ENCODE assay signal across 10 mouse cellular contexts in the genomic region with DNA sequence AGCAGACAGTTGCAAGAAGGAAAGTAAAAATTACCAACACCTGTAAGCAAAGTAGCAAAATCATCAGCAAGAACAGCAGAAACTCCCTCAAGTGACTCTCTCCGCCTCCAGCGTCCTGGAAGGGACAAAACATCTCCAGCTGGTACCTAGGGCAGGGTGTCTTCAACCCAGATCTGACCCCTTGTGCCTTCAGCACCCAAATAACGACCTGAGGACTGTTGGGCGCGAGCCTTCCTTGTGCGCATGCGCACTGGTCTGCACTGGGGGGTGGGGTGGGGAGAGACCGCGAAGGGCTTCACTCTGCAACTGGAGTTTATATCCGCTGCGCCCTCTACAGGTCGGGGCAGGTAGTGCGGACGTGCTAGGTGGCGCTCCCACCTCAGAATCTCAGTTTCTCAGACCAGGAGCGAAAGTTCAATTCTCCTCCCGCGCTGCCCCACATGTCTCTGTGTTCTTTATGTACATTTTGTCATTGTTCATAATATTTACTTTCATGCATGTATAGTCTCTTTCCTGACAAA. TPM values are rescaled to one million over a fixed set of nuclear protein-coding genes. Genes with fewer than 3 reads are reported as not detected.
A peak's percentile ranks its signal among the peaks of the same experiment; 100 is the strongest.
DNase-seq lines count a peak whose midpoint lies in the region; ATAC-seq and TF ChIP-seq lines count a peak whose summit lies in the region.
"Had no signal": no experiment of that assay in that cellular context is flagged by ENCODE, and none has a peak within 500 bp of the region (broad histone marks: within the 10 kb centered on the region; RNA-seq: fewer than 3 reads in every experiment).

No protein-coding gene starts in this region.

- no peak for ATAC-seq in hindbrain, postnatal 0 days
- no peak for ATAC-seq in hindbrain, embryonic 11.5 days (ENCODE audit: low FRiP score)
- ATAC-seq in erythroblast, adult 5-6 weeks (replicated peaks; ENCODE audit: low FRiP score, poor library complexity, severe bottlenecking) = peak; percentile 51; the same call in 1 of the 2 replicates
- no peak for ATAC-seq in hindbrain, embryonic 13.5 days (ENCODE audit: low FRiP score)

- in situ Hi-C loops in ES-E14 (cut with MboI; ENCODE audit: low sequenced_read_pairs in 2 of 2, unreplicated experiment in 2 of 2) = no loop called here

- H3K9me3 ChIP-seq in hindbrain, postnatal 0 days (ENCODE audit: low read length) = no peaks in the 10 kb centered on the region
- H3K9me3 ChIP-seq in hindbrain, embryonic 11.5 days (ENCODE audit: control insufficient read depth, low read length) = no peaks in the 10 kb centered on the region
- no peaks in the 10 kb centered on the region for H3K9me3 ChIP-seq in ES-E14 (ENCODE audit: control insufficient read depth, insufficient read depth, low read depth, low read length)
- H3K9me3 ChIP-seq in hindbrain, embryonic 13.5 days = peaks cover 5% of the 10 kb centered on the region
- H3K9me3 ChIP-seq: limb, embryonic 15.5 days had no signal

- 77% methylated on average over 18 of the region's 18 CpGs for WGBS in hindbrain, postnatal 0 days
- WGBS in hindbrain, embryonic 11.5 days = 77% methylated on average over 18 of the region's 18 CpGs
- 71% methylated on average over 18 of the region's 18 CpGs for WGBS in hindbrain, embryonic 13.5 days

- no peaks in the 10 kb centered on the region for H3K36me3 ChIP-seq in hindbrain, postnatal 0 days (ENCODE audit: insufficient read depth, low read length)
- H3K36me3 ChIP-seq in hindbrain, embryonic 11.5 days (ENCODE audit: control insufficient read depth, insufficient read depth, low read length) = no peaks in the 10 kb centered on the region
- no peaks in the 10 kb centered on the region for H3K36me3 ChIP-seq in ES-E14 (ENCODE audit: control insufficient read depth, insufficient read depth, low read length, poor library complexity, severe bottlenecking)
- H3K36me3 ChIP-seq in hindbrain, embryonic 13.5 days = no peaks in the 10 kb centered on the region
- H3K36me3 ChIP-seq: limb, embryonic 15.5 days had no signal

- H3K4me2 ChIP-seq in hindbrain, postnatal 0 days (ENCODE audit: low read depth, low read length) = no peak overlapping the region
- no peak overlapping the region for H3K4me2 ChIP-seq in hindbrain, embryonic 11.5 days (replicated peaks; ENCODE audit: low read depth, low read length)
- H3K4me2 ChIP-seq in hindbrain, embryonic 13.5 days = no peak overlapping the region

- no peak overlapping the region for H3K9ac ChIP-seq in hindbrain, postnatal 0 days (replicated peaks; ENCODE audit: low read length)
- H3K9ac ChIP-seq in hindbrain, embryonic 11.5 days (ENCODE audit: low read depth, low read length) = no peak overlapping the region
- H3K9ac ChIP-seq in ES-E14 (ENCODE audit: insufficient read depth, low read depth, low read length, poor library complexity, severe bottlenecking) = no peak overlapping the region
- no peak overlapping the region for H3K9ac ChIP-seq in hindbrain, embryonic 13.5 days
- H3K9ac ChIP-seq: limb, embryonic 15.5 days had no signal

- peak; percentile 54 for TF ChIP-seq CTCF in hindbrain, postnatal 0 days (IDR thresholded peaks at IDR 0.05; ENCODE audit: low read depth)

- no peaks in the 10 kb centered on the region for H3K27me3 ChIP-seq in hindbrain, postnatal 0 days (ENCODE audit: insufficient read depth, low read length)
- H3K27me3 ChIP-seq in hindbrain, embryonic 11.5 days (ENCODE audit: control insufficient read depth, insufficient read depth, low read length) = no peaks in the 10 kb centered on the region
- H3K27me3 ChIP-seq in hindbrain, embryonic 13.5 days = 0 out of 2 replicates have a peak, but pooled peaks cover 3% of the 10 kb centered on the region
- H3K27me3 ChIP-seq: limb, embryonic 15.5 days had no signal

- H3K27ac ChIP-seq in hindbrain, postnatal 0 days = no peak overlapping the region
- H3K27ac ChIP-seq in hindbrain, embryonic 11.5 days (ENCODE audit: low read depth, low read length) = no peak overlapping the region
- H3K27ac ChIP-seq in ES-E14 (ENCODE audit: insufficient read depth, low read depth, low read length, poor library complexity, severe bottlenecking) = no peak overlapping the region
- H3K27ac ChIP-seq in hindbrain, embryonic 13.5 days = no peak overlapping the region
- H3K27ac ChIP-seq: limb, embryonic 15.5 days had no signal

- no peak overlapping the region for H3K4me3 ChIP-seq in hindbrain, postnatal 0 days (ENCODE audit: low read length)
- H3K4me3 ChIP-seq in hindbrain, embryonic 11.5 days (ENCODE audit: low read depth, low read length) = no peak overlapping the region
- H3K4me3 ChIP-seq in ES-E14 (ENCODE audit: insufficient read depth in 1 of 2, low read depth in 1 of 2, low read length in 2 of 2, poor library complexity in 1 of 2, severe bottlenecking in 1 of 2) = no peak overlapping the region
- H3K4me3 ChIP-seq in hindbrain, embryonic 13.5 days = no peak overlapping the region

- no peak for DNase-seq in hindbrain, postnatal 0 days (ENCODE audit: low spot score)
- no peak for DNase-seq in hindbrain, embryonic 11.5 days (ENCODE audit: low spot score)
- peak; percentile 30 for DNase-seq in ES-E14 (ENCODE audit: low read depth, low spot score)
- DNase-seq in spleen, postnatal 10 days (ENCODE audit: low spot score in 2 of 2) = peak; percentile 22 to 56
- no peak for DNase-seq in right cerebral cortex, adult 18-20 months
- no peak for DNase-seq in layer of hippocampus, adult 18-20 months (ENCODE audit: low spot score in 2 of 2)

- H3K4me1 ChIP-seq in hindbrain, postnatal 0 days (ENCODE audit: insufficient read depth, low read length) = no peaks in the 10 kb centered on the region
- H3K4me1 ChIP-seq in hindbrain, embryonic 11.5 days (replicated peaks; ENCODE audit: control insufficient read depth, insufficient read depth, low read length) = no peaks in the 10 kb centered on the region
- peaks cover 0 to 4% of the 10 kb centered on the region in 2 experiments; a peak in 1 of 4 replicates for H3K4me1 ChIP-seq in ES-E14 (ENCODE audit: control insufficient read depth in 2 of 2, insufficient read depth in 2 of 2, low read length in 2 of 2, poor library complexity in 1 of 2)
- peaks cover 7% of the 10 kb centered on the region; the same call in 1 of the 2 replicates for H3K4me1 ChIP-seq in hindbrain, embryonic 13.5 days (replicated peaks)

TF ChIP-seq in ES-E14, 5 proteins besides CTCF, POLR2A, EP300 and RAD21:
- TF ChIP-seq MAFK (IDR thresholded peaks at IDR 0.05; ENCODE audit: insufficient read depth, low read depth, low read length) (no peak), ZNF384 (IDR thresholded peaks at IDR 0.05; ENCODE audit: low read depth, low read length) (no peak)

RNA-seq across cellular contexts. Expression of a gene that starts 12.5 kb away (rescaled TPM):
- not detected in 2 replicates for total RNA-seq in hindbrain, postnatal 0 days (2014; rRNA removed)
- polyA plus RNA-seq in hindbrain, postnatal 0 days (2015; fragmentation: Nextera tagmentation; extraction: Ambion mirVana) = not detected in 2 replicates
- not detected in 2 replicates for polyA plus RNA-seq in hindbrain, embryonic 11.5 days (2014; fragmentation: Nextera tagmentation; extraction: Ambion mirVana)
- 0.58 TPM in 1 of 2 replicates, not detected in the other for total RNA-seq in ES-E14 (2012; rRNA removed)
- total RNA-seq in erythroblast, adult 5-6 weeks (2015; ENCODE audit: low replicate concordance) = not detected in 2 replicates
- not detected in 2 replicates for total RNA-seq in erythroblast, adult 5-6 weeks (2017; ENCODE audit: low replicate concordance)
- polyA plus RNA-seq in hindbrain, embryonic 13.5 days (2015; fragmentation: Nextera tagmentation; extraction: Ambion mirVana) = not detected in 2 replicates
- not detected for total RNA-seq in layer of hippocampus, adult 18-20 months (2021)
- polyA plus RNA-seq: gonadal fat pad, adult 2 months; limb, embryonic 15.5 days had no signal

RNA-seq across cellular contexts. Expression of a gene that starts 25.0 kb away (rescaled TPM):
- 132 and 149 TPM in 2 replicates for total RNA-seq in hindbrain, postnatal 0 days (2014; rRNA removed)
- polyA plus RNA-seq in hindbrain, postnatal 0 days (2015; fragmentation: Nextera tagmentation; extraction: Ambion mirVana) = 84.6 and 90.0 TPM in 2 replicates
- polyA plus RNA-seq in hindbrain, embryonic 11.5 days (2014; fragmentation: Nextera tagmentation; extraction: Ambion mirVana) = 67.2 and 68.4 TPM in 2 replicates
- total RNA-seq in ES-E14 (2012; rRNA removed) = 0.74 and 2.5 TPM in 2 replicates
- 126 and 151 TPM in 2 replicates for total RNA-seq in erythroblast, adult 5-6 weeks (2015; ENCODE audit: low replicate concordance)
- 256 and 310 TPM in 2 replicates for total RNA-seq in erythroblast, adult 5-6 weeks (2017; ENCODE audit: low replicate concordance)
- 173 and 185 TPM in 2 replicates for polyA plus RNA-seq in hindbrain, embryonic 13.5 days (2015; fragmentation: Nextera tagmentation; extraction: Ambion mirVana)
- 100 to 1,000 TPM; 267 to 269 TPM for total RNA-seq in layer of hippocampus, adult 18-20 months (2021)

RNA-seq across cellular contexts. Expression of a gene that starts 42.0 kb away (rescaled TPM):
- total RNA-seq in hindbrain, postnatal 0 days (2014; rRNA removed) = 57.9 and 60.6 TPM in 2 replicates
- polyA plus RNA-seq in hindbrain, postnatal 0 days (2015; fragmentation: Nextera tagmentation; extraction: Ambion mirVana) = 31.6 TPM in 2 replicates
- polyA plus RNA-seq in hindbrain, embryonic 11.5 days (2014; fragmentation: Nextera tagmentation; extraction: Ambion mirVana) = 45.8 and 54.3 TPM in 2 replicates
- total RNA-seq in ES-E14 (2012; rRNA removed) = 28.8 and 29.4 TPM in 2 replicates
- total RNA-seq in erythroblast, adult 5-6 weeks (2015; ENCODE audit: low replicate concordance) = 64.8 and 77.0 TPM in 2 replicates
- 34.7 and 35.2 TPM in 2 replicates for total RNA-seq in erythroblast, adult 5-6 weeks (2017; ENCODE audit: low replicate concordance)
- polyA plus RNA-seq in hindbrain, embryonic 13.5 days (2015; fragmentation: Nextera tagmentation; extraction: Ambion mirVana) = 49.9 and 53.4 TPM in 2 replicates
- 10 to 100 TPM; 71.2 to 76.1 TPM for total RNA-seq in layer of hippocampus, adult 18-20 months (2021)

Comparison
In these comparisons a context has a peak if more than half of its experiments do, and no peak if none do; other contexts are left out.
1. DNase-seq: peak in ES-E14 (single experiment) and spleen, postnatal 10 days (2 of 2); none in hindbrain, postnatal 0 days (single experiment), hindbrain, embryonic 11.5 days (single experiment), right cerebral cortex, adult 18-20 months (single experiment) and layer of hippocampus, adult 18-20 months (0 of 2).
2. RNA of a gene that starts 25.0 kb away (total RNA-seq): 267 to 269 TPM in layer of hippocampus, adult 18-20 months, 126 to 310 TPM in erythroblast, adult 5-6 weeks and 132 to 149 TPM in hindbrain, postnatal 0 days; 0.74 to 2.5 TPM in ES-E14; every median in the first group is over 10 times any median in the second.